Mouse (Mus musculus): ENCODE results near the gene Zmynd10.

Gene Zmynd10

DNA sequence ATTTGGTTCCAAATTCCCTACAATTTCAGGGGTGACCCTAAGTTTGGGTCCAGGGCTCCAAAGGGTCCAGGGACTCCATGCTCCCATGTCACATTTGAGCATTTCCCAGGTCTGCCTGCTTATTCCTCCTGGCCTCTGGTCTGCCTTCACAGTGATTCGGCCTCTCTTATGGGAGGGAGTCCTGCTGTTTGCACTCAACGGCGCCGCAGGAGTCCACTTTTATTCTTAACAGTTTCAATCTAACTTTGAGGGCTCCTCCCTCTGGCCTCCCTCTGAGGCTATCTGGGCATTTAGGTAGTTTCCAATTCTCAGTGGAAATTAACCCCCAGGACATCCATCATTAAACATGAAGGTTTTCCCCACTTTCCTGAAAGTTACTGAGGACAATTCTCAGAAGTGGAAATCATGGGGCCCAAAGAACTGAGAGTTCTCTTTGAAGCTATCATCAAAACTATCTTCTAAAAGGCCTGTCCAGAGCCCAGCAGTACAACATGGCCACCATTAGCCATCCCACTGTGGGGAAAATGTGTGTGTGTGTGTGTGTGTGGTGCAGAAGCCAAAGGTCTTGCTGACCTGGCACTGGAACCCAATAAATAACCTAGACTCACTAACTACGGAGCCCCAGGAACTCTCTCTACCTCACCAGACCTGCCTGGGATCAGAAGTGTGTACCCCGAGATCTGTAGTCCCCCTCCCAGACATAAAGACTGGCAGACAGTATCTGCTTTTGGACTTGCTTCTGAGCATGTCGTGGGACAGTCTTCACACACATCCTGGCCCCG, 47.4 kb downstream of the Zmynd10 start:
- in situ Hi-C loops (cut with MboI, MseI) = no loop called here

DNA sequence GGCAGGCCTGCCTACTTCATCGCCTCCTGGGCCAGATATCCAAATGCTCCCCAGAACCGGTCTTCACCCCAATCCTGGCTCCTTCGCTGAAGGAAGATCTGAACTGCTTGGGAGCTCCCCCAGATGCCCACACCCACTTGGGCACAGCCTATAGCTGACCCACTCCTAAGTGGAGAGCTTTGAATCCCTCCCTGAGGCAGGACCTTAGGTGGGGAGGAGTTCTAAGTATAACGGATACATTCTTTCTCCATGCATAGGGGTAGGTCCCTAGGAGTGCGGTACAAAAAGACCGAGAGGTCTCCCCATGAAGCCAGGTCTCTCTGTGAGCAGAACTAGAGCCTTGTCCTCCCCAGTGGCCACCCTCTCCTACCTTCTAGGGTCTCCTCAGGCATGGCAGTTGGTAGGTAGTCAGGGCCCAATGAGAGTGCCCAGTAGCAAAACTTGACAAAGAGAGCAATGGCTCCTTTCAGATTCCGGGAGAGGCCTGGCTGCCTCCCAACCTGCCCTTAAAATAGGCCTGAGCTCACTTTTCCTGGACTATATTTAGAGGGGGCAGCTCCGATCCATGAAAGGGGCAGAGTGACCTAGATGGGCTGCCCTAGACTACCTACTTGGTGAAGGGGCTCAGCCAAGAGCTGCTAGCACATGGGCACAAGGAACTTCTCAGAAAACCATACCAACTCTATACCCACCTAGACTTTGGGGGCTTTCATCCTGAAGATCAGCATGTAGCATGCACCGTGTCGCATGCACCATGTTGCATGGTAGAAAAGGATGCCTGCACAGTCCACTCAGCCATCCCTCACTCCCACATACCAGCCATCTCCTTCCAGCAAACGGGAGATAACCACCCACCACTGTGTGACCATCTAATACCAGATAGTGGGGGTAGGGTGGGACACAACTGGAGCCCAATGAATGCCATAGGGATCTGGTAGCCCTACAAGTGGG, 49.8 kb downstream of the Zmynd10 start:
- in situ Hi-C loops (cut with MboI, MseI) = no loop called here

DNA sequence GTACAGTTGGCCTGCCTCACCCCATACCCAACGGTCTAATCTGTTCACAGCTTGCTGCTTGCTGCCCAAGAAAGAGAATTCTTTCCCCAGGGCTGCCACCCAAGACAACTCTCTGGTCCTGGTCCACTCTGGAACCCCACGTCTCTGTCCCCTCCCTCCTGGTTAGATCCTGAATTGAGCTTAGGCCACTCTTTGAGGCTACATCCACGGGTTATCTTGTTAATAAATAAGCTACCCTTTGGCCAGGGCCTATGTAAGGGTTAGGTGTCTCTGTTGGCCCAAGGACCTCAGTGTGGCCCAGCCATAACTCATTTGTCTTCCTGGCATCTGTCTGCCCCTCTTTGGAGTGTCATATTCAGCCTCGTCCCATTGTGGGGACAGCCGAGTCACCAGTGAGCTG, 51.3 kb downstream of the Zmynd10 start:
- in situ Hi-C loops (cut with MboI, MseI) = no loop called here

DNA sequence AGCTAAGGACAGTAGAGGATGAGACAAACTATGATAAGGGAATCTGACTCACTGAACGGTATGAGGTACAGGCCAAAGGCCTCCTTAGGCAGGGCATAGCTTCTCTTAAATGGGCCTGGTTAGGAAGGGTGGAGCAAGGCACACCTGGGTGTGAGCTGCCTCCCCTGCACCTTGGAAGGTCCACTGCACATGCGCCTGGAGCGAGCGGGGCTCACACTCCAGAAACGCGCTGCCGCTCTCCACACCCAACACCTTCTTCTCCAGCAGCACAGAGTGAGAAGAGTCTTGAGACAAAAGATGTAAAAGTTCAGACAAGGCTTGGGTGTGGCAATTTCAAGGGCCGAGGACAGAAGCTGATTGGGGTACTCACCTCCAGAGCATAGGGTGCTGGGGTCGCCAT, 52.3 kb downstream of the Zmynd10 start:
- in situ Hi-C loops (cut with MboI, MseI) = no loop called here

DNA sequence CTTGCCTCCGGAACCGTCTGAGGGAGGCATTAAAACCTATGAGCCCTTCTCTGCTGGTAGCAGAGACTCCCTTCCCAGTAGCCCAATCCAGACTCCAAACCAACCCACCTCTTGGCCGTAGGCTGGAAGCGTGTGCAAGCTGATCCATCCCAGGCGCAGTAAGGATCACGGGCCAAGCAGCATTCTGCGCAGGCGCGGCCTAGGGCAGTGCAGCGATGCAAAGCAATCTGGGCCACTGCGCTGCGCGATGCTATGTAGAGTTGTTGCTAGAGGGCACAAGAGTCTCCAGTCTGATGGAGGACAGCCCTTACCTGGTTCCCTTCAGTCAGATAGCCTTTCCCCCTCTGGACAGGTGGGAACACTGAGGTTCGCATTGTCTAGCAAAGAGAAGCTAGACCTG, 52.7 kb downstream of the Zmynd10 start:
- in situ Hi-C loops (cut with MboI, MseI) = loop anchor here in 1 of 2 experiments (5.0 kb wide), 2 partner anchors 42 to 77 kb away; partner anchors contain the start of gene Gnat1

DNA sequence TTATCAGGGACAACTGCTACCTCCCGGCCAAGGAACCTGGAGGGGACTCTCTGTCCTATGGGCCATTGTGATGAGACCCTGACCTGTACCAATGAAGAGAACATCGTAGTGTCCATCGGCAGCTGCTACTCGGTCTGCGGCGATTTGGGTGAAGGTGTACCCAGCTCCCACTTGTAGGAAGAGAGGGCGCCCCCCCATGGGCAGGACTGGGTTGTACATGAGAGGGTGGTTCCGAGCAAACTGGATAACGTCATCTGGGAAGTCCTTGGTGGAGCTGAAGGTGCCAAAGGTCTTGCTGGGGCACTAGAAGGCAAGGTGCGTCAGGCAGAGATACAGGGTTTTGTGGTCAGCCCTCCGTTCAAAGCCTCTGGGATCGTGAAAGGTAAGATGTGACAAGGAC, 53.6 kb downstream of the Zmynd10 start:
- in situ Hi-C loops (cut with MboI, MseI) = loop anchor here in 1 of 2 experiments (5.0 kb wide), 2 partner anchors 42 to 77 kb away; partner anchors contain the start of gene Gnat1
